Mouse (Mus musculus): ENCODE results near the gene Cyct. TPM values are rescaled to one million over a fixed set of nuclear protein-coding genes. Genes with fewer than 3 reads are reported as not detected.

The Cyct gene
- polyA plus RNA-seq (2015; fragmentation: Nextera tagmentation; extraction: Ambion mirVana) = not detected in 2 replicates

DNA sequence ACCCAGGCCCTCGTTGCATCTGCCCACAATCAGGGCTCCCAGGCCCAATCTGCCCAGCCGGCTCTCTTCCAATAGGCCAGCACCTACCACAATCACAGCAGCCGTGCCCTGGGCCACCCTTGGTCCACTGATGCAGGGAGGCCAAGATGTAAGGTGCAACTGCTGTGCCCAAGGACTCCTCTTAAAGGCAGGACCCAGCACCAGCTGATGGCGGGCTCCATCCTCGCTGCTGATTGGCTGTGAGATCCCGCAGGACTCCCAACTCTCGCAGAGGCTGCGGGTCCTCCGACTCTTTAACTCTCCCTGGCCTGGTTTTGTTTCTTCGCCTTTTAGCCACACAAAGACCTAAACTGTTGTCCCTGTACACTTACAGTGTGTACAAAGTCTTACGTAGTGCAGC lies at the start of gene Cyct:
Gene Cyct (minus strand): TSS at position 225 of the 400 bp plus-strand sequence.
- no peak for DNase-seq (ENCODE audit: low spot score)

DNA sequence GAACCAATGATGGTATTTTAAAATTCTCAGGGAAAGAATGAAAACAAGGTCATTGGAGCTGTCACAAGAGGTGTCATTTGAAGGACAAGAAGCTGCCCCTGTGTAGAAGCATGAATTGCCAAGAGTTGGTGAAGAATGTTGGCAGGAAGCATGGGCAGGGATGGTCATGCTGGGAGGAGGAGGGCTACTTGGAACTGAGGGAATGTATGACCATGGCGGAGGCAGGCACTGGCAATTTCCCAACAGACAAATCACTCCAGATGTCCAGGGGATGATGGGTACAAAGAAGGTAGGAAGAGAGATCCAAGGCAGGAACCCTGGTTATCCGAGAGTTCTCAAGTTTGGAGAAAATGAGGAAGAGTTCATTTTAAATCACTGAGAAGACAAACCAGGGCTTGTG lies 49.7 kb upstream of the Cyct start:
- no peak for DNase-seq (ENCODE audit: low spot score)

DNA sequence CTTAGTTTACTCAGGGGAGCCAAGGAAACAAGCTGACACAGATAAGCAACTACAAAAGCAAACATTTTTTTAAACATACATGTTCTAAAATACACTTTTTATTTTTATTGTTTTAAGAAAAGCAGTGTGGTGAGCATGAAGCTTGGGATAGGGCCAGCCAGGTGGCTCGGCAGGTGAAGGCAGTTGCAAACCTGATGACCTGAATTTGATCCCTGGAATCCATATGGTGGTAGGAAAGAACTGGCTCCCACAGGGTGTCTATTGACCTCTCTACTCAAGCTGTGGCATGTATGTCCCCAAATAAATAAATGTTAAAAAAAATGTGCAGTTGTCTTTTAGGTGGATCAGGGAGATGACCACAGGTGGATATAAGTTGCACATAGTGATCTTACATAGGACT lies 49.3 kb upstream of the Cyct start:
- DNase-seq (ENCODE audit: low spot score) = no peak

DNA sequence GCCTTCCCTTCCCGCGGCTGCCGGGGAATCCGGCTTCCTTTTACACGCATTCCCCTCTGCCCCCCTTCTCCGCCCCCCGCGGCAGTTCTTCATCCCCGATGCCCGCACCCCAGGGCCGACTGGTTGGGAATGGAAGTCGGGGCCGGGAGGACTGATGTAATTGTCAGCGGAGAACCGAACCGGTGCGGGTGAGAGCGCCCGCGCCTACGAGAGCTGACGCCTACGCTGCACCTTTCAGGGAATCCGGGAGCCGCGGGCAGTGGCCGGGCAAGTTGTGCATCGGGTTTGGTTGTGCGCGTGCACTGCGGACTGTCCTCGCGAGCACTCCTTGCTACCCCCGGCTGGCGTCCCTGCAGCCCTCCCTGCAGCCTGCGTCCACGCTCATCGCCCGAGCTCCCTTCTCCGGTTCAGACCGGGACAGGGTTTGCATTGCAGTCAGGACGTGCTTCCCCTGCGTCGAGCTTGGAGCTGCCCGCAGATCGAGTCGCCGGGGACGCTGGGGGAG lies 46.7 kb upstream of the Cyct start:
- no peak for DNase-seq (ENCODE audit: low spot score)

DNA sequence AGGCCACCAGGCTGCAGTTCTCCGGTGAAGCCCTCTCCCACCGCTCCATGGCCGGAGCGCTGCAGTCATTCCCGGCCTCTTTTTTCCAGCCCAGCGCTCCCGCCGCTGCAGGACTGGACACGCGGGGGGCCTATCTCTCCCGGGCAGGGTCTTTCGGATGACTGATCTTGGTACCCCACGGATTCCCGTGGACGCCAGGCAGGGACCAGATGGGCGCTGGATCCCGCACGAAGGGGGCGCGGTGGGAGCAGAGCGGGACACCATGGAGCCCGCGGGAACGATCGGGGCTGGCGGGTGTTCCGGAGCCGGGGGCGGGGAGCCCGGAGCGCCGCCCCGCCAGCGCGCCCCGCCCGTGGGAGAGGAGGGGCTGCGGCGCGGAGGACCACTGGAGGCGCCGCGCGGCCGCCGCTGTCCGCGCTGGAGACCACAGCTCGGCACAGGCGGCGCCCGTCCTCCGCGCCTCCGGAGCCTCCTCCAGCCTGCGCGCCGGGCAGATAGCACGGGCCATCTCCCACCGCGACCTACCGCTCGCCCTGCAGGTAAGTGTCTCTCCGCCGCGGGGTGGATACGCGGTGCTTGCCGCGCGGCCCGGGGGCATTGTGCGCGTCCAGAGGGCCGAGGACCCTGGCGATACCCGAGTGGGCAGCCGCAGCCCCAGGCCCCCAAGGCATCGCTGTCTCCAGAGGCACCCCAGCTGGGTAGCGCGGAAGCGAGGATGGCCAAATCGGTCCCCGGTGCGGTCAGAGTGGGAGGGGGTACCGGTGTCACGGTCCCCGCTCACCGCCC lies 46.1 kb upstream of the Cyct start, which contains the start of gene Osbpl6:
Gene Osbpl6 (plus strand): TSS at position 358 of the 786 bp plus-strand sequence.
- peak; percentile 14 for DNase-seq (ENCODE audit: low spot score)

DNA sequence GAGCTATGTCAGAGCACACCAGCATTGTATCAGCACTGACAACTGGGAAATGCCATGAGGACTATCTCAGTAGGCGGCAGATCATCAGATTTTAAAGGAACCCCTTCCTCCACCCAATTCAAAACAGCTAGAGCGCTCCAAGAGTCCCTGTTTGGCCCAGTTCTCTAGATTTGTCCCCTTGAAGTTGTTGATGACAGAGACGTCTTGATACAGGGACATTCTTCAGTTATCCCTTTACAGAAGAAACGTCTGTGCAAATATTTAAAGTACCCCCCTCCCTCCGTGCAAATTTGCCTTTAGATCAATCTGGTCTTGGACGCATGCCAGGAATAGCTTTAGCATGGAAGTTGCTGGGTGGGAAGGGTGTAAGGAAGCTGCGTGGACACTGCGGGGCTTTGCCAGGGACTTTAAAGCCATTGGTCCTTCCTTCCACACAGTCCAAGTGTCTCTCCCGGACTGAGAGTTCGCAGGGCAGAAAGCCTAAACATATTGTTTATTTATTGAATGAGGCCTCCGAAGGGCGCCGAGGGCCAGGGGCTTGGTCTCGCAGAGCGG lies 45.4 kb upstream of the Cyct start:
- no peak for DNase-seq (ENCODE audit: low spot score)

DNA sequence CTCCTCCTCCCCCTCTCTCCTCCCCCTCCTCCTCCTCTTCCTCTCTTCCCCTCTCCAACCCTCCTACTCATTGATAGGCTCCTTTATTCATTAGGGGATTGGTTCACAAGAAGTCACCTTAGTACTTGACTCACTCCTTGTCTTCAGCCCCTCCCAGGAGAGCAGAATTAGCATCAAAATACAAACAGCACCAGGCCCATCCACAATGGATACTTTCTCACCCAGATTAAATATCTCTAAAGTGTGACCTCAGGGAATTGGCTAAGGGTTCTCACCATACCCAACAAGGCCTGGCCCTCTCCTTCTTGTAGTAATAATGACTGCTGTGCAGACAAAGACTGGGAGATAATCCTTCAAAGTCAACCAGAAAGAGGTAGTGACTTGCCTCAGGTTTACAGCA lies 39.9 kb upstream of the Cyct start:
- no peak for DNase-seq (ENCODE audit: low spot score)

DNA sequence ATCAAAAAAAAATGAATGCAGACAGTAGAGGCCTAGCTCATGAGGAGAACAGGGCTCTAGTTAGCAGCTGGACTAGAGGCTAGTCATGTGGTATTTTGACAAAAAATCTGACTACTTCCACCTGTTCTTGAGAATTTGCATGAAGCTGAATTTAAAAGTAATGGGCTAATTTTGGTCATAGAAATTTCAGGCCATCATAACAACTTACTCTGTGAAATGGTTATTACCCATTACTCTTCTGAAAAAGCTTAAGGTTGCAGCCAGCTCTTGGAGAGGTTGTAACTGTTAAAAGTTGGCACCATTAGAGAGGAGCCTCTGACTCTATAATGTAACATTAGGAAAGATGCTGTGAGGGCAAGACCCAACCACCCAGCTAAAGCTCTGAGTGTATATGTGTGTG lies 26.3 kb upstream of the Cyct start:
- DNase-seq (ENCODE audit: low spot score) = no peak

DNA sequence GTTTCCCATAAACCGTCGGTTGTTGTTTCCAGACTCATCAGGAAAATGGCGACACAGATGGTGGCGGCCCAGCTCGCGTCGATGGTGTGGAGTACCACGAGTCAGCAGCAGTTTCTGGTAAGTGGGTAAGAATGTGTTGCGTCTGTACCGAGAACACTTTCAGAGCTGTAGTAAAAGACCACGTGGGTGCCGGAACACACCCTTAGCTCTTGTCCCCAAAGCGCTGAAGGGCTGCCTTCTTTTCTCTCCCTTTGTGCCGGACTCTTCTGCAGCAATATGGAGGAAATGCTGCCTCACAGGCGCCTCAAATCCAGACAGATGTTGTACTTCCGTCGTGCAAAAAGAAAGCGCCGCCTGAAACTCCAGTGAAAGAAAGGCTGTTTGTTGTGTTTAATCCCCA lies 18.4 kb upstream of the Cyct start:
- no peak for DNase-seq (ENCODE audit: low spot score)

DNA sequence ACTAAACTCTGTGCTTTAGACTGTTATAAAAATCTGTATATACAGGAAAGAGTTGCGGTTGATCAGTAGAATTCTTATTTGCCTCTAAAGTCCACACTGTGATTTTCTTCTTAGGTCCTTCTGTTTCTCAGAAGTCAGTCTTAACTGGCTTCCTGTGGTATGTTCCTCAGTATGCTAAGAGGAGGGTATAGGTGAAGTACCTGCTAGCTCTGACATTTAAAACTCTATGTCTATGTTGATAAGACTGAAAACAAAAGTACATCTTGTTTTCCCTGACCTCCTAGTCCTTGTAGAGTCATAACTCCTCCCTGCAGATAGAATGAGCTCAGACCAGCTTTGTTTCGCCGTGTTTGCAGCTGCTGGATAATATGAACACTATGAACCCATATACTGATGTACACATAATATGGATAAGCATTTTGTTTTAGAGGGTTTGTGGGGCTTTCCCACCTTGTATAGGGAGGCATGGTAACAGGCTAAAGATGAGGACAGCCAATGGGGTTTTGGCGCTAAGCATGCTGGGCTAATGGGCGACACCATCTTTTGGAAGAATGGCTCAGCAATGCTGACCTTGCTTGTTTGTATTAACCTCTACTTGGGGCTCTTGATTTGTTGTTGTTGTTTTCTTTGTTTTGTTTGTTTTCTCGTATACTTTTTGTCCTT lies 14.4 kb upstream of the Cyct start:
- no peak for DNase-seq (ENCODE audit: low spot score)

DNA sequence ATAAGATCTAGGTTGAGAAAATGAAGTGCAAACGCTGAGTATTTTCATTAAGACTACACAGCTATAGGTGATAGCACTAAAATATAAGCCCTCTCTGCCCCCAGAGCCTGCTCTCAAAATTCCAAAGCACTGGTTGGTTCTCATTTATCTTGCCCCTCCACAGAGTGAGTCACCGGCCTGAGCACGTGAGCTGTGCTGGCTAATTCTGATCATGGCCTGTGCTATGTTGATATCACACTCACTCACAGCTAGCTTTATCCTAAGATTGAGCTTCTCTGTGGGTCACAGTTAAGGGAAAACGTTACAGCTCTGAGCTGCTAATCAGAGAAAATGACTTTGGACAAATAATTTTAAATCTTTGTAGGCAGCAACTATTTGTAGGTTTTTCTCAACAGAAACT lies 12.0 kb upstream of the Cyct start:
- no peak for DNase-seq (ENCODE audit: low spot score)

DNA sequence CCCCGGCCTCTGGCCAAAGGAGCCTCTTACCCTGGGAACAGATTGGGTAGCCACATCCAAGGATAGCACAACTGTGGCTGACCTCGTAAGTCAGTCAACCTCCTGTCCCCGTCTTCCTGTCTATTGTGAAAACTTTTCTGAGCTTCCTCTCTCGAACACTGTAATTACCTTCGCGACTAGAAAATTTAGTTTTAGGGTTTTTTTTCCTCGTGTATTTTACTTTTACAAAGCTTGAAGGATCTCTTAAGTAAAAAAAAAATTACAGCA lies 10.3 kb upstream of the Cyct start:
- peak; percentile 14 for DNase-seq (ENCODE audit: low spot score)

DNA sequence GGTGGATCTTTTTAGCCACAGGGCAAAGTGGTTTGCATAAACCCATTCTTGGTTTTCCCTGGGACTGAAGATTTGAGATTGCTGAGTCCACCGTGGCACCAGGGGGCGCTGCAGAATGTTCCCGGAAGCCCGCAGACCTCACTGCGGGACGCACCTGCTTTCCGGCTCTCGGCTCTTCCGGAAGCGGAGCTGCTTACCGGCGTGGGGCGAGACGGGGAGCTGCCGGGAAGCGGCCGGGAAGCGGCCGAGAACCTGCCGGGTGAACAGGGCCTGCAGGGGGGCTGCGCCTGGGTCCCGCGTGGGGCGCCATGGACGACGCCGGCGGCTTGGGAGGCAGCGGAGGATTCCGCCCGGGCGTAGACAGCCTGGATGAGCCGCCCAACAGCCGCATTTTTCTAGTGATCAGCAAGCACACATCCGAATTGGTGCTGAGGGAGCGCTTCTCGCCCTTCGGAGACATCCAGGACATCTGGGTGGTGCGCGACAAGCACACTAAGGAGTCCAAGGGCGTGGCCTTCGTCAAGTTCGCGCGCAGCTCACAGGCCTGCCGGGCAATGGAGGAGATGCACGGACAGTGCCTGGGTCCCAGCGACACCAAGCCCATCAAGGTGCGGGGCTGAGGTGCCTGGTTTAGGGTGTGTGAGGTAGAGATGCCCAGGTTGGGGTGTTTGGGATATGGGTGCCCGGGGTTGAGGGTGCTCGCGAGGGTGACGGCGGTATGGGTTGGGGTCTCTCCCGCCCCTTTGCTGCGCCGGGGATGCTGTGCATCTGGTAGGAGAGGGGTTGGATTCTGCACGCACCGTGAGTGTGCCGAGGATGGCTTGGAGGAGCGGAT lies 9.8 kb upstream of the Cyct start, which contains the start of gene Rbm45:
Gene Rbm45 (plus strand): TSS at position 164 of the 835 bp plus-strand sequence.
- peak; percentile 92 for DNase-seq (ENCODE audit: low spot score)

DNA sequence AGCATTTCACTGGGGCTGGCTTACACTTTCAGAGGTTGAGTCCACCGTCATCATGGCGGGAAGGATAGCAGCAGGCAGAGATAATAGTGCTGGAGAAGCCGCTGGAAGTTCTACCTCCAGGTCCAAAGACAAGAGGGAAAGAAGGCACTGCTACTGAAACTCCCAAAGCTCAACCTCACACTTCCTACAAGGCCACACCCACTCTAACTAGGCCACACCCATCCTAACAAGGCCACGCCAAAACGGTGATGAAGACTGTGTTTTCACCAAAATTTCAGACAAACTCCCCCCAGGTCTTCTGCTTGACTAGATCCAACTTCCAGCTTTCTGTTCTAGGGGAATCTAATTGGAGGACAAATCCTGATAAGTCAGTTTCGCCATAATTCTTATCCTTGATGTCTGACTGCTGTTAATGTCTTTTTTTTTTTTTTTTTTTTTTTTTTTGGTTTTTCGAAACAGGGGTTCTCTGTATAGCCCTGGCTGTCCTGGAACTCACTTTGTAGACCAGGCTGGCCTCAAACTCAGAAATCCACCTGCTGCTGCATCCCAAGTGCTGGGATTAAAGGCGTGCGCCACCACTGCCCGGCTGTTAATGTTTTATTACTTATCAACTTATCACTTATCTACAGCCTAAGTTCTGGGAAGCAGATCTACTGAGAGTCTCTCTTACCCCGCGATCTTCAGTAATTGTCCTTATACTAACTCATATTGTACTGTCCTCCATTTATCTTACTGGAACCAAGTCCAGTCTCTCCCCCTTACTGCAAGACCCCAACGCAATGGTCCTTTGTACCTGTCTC lies 8.8 kb upstream of the Cyct start:
- DNase-seq (ENCODE audit: low spot score) = no peak

DNA sequence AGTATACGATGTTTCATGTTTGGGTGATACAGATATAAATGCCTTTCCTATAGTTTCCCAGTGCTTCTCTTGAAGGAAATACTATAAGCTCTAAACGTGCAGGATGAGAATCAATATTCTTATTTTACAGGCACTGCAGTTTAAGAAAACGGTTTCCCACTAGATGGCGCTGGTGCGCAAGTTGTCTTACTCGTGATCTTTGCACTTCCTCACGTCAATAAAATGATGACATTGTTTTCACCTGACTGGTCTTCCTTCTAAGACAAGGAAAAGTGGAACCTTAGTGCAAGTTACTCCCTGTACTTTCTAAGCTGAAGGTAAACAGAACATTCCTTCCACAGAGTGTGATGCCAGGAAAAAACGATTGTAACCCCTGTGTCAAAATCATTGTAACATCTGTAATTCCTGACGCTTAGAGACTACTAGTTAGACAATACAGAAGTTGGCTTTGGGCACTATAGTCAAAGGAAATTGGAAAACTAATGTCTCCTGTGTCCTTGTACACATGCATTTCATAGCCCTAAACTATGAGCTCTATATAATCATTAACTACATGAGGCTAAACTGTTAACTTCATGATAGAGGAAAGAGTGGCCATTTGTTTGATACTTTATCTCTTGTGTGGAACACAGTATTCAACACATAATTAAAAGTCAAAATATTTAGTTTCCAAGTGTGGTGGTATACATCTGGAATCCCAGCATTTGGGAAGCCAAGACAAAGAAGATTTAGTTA lies 7.1 kb upstream of the Cyct start:
- peak; percentile 82 for DNase-seq (ENCODE audit: low spot score)

DNA sequence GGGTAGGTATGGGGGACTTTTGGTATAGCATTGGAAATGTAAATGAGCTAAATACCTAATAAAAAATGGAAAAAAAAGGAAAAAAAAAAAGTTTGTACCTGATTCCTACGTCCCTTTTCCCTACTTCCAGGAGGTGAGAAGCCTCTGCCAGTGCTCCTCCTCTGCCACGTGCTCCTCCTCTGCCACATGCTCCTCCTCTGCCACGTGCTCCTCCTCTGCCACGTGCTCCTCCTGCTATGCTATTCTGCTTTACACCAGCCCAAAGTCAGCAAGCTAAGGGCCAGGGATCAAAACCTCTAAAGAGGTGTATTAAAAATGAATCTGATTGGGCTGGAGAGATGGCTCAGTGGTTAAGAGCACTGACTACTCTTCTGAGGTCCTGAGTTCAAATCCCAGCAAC lies 5.6 kb upstream of the Cyct start:
- no peak for DNase-seq (ENCODE audit: low spot score)

DNA sequence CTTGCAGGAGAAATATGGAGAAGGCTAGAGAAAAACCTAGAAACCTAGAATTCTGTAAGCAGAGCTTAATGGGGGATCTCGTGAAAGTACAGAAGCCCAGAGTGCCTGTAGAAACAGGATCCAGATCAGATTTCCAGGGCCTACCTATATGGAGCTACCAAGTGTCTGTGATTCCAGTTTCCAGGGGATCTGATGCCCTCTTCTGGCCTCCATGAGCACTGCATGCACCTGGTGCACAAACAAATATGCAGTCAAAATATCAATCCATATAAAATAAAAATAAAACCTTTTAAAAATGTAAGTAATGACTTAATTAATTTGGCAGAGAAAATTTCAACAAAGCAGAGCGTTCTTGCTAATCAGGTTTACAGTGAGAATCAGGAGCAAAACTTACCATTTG lies 1.9 kb upstream of the Cyct start:
- DNase-seq (ENCODE audit: low spot score) = peak; percentile 5

DNA sequence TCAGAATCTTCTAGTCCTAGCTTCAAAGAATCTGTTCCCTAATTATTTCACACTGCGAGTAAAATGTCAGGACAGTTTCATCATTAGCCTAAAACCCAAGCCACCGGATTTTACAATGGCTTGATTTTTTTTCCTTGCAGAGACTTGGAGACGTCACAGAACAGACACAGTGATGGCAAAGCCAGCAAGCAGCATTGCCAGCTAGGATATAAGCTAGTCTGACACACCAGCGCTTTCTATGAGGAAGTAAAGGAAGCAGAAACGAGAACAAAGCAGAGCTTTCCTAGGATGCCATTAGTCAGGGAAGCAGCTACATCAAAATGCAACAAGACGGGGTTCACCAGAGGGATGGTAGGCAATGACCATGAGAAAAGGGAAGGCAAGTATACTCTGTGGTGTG lies 12.4 kb downstream of the Cyct start:
- no peak for DNase-seq (ENCODE audit: low spot score)

DNA sequence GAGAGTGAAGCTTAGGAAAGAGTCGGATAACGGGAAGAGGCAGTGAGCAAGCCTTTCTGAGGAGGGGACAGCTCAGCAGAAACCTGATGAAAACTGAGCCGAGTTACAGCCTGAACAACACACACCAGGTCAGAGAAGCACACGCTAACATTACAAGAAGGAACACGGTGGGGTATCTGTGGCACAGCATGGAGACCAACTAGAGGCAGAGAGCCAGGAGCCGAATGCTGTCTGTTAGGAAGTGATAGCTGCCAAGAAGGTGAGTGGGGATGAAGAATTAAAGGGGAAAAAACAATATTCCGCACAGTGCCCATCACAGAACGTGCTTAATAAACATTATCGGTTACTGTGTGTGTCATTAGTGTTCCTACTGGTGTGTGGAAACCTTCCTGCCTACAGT lies 18.1 kb downstream of the Cyct start:
- DNase-seq (ENCODE audit: low spot score) = no peak

All from thymus, postnatal 0 days (tissue).